ENCODE assay signal across 8 mouse cellular contexts in genomic region chr14:46388636-46389035, GRCm38 (mm10). TPM values are rescaled to one million over a fixed set of nuclear protein-coding genes. Genes with fewer than 3 reads are reported as not detected.
DNase-seq lines count a peak whose midpoint lies in the region; ATAC-seq and TF ChIP-seq lines count a peak whose summit lies in the region.

No protein-coding gene starts in this region.

- ATAC-seq in heart, embryonic 14.5 days (ENCODE audit: insufficient number of reproducible peaks, insufficient read depth, low FRiP score, low read depth) = no peak
- ATAC-seq in inflammation-experienced regulatory T-cells, adult 6 months = no peak

- no peak for TF ChIP-seq POLR2A in testis, adult 2 months (IDR thresholded peaks at IDR 0.05; ENCODE audit: control insufficient read depth, low read depth, low read length)
- TF ChIP-seq POLR2A in thymus, adult 2 months (IDR thresholded peaks at IDR 0.05; ENCODE audit: control insufficient read depth, extremely low read depth, insufficient read depth, low read length, poor library complexity) = no peak

- WGBS in heart, embryonic 14.5 days = under 1% methylated on average over 27 of the region's 27 CpGs
- WGBS in thymus, adult 2 months = 2% methylated on average over 27 of the region's 27 CpGs

- H3K27me3 ChIP-seq in testis, adult 2 months (ENCODE audit: control insufficient read depth, insufficient read depth, low read length) = peaks cover 6% of the 10 kb centered on the region
- peaks cover 37% of the 10 kb centered on the region for H3K27me3 ChIP-seq in heart, embryonic 14.5 days (ENCODE audit: control insufficient read depth, insufficient read depth, low read length)
- peaks cover 4% of the 10 kb centered on the region for H3K27me3 ChIP-seq in thymus, adult 2 months (ENCODE audit: control insufficient read depth, insufficient read depth, low read length)

- H3K36me3 ChIP-seq in testis, adult 2 months (ENCODE audit: control insufficient read depth, insufficient read depth, low read length) = no peaks in the 10 kb centered on the region
- H3K36me3 ChIP-seq in heart, embryonic 14.5 days (ENCODE audit: control insufficient read depth, insufficient read depth, low read length) = 0 out of 2 replicates have a peak, but pooled peaks cover 4% of the 10 kb centered on the region
- no peaks in the 10 kb centered on the region for H3K36me3 ChIP-seq in thymus, adult 2 months (ENCODE audit: control insufficient read depth, insufficient read depth, low read length)

- peak overlapping the region; percentile 92 for H3K4me2 ChIP-seq in heart, embryonic 14.5 days (ENCODE audit: low read length)

- peak; percentile 5; the same call in 1 of the 2 replicates for TF ChIP-seq CTCF in testis, adult 2 months (IDR thresholded peaks at IDR 0.05; ENCODE audit: control insufficient read depth, insufficient read depth, insufficient replicate concordance, low read depth, low read length)
- no peak for TF ChIP-seq CTCF in thymus, adult 2 months (IDR thresholded peaks at IDR 0.05; ENCODE audit: borderline replicate concordance, control insufficient read depth, extremely low read depth, insufficient read depth, low read length, poor library complexity)

- H3K9me3 ChIP-seq in heart, embryonic 14.5 days (ENCODE audit: control insufficient read depth, low read length) = no peaks in the 10 kb centered on the region

- H3K4me1 ChIP-seq in testis, adult 2 months (ENCODE audit: control insufficient read depth, insufficient read depth, low read length) = peaks cover 27% of the 10 kb centered on the region
- H3K4me1 ChIP-seq in heart, embryonic 14.5 days (ENCODE audit: control insufficient read depth in 2 of 2, insufficient read depth in 2 of 2, low read length in 2 of 2) = peaks cover 4 to 18% of the 10 kb centered on the region in 2 experiments; a peak in 3 of 4 replicates
- H3K4me1 ChIP-seq in thymus, adult 2 months (replicated peaks; ENCODE audit: control insufficient read depth, insufficient read depth, low read length) = no peaks in the 10 kb centered on the region

- DNase-seq in testis, postnatal 14 days (ENCODE audit: low spot score) = no peak
- peak; percentile 83 for DNase-seq in kidney, postnatal 10 days
- peak; percentile 69 for DNase-seq in lung, postnatal 25 days (ENCODE audit: low spot score)
- DNase-seq in c-Kit-positive CD71-positive TER-119-positive erythroid progenitor cells, embryonic 14.5 days (ENCODE audit: low spot score) = no peak
- no peak for DNase-seq in thymus, adult 2 months

- peak overlapping the region; percentile 14 for H3K4me3 ChIP-seq in testis, adult 2 months (ENCODE audit: control insufficient read depth, low read depth, low read length)
- H3K4me3 ChIP-seq in heart, embryonic 14.5 days (ENCODE audit: control insufficient read depth in 1 of 2, insufficient read depth in 1 of 2, low read depth in 1 of 2, low read length in 2 of 2) = peak overlapping the region; percentile 68 to 83
- H3K4me3 ChIP-seq in thymus, adult 2 months (ENCODE audit: control insufficient read depth, insufficient read depth, low read length) = no peak overlapping the region

- peak overlapping the region; percentile 76 for H3K9ac ChIP-seq in heart, embryonic 14.5 days (ENCODE audit: low read length)

- H3K27ac ChIP-seq in testis, adult 2 months (ENCODE audit: control insufficient read depth, insufficient read depth, low read depth, low read length) = no peak overlapping the region
- H3K27ac ChIP-seq in heart, embryonic 14.5 days (replicated peaks in 1 of 2; ENCODE audit: control insufficient read depth in 1 of 2, insufficient read depth in 1 of 2, low read depth in 2 of 2, low read length in 2 of 2) = peak overlapping the region; percentile 44 to 85; a peak in 3 of 4 replicates
- H3K27ac ChIP-seq in thymus, adult 2 months (ENCODE audit: control insufficient read depth, insufficient read depth, low read length) = no peak overlapping the region

RNA-seq across cellular contexts. Expression of gene Bmp4, which starts 1.8 kb away (rescaled TPM):
- polyA plus RNA-seq in testis, adult 2 months (2012; rRNA removed) = 5.0 and 5.7 TPM in 2 replicates
- polyA plus RNA-seq in heart, embryonic 14.5 days (2014; fragmentation: Nextera tagmentation; extraction: Ambion mirVana) = 14.9 and 20.4 TPM in 2 replicates
- polyA plus RNA-seq in inflammation-experienced regulatory T-cells, adult 6 months (2017; shearing (Covaris generic)) = not detected
- polyA plus RNA-seq in thymus, adult 2 months (2012; rRNA removed) = 5.0 and 12.2 TPM in 2 replicates

RNA-seq across cellular contexts. Expression of gene Gm15217, which starts 9.4 kb away (rescaled TPM):
- polyA plus RNA-seq in testis, adult 2 months (2012; rRNA removed) = not detected in 2 replicates
- polyA plus RNA-seq in heart, embryonic 14.5 days (2014; fragmentation: Nextera tagmentation; extraction: Ambion mirVana) = not detected in 2 replicates
- polyA plus RNA-seq in inflammation-experienced regulatory T-cells, adult 6 months (2017; shearing (Covaris generic)) = not detected
- not detected in 2 replicates for polyA plus RNA-seq in thymus, adult 2 months (2012; rRNA removed)

Comparison
In these comparisons a context has a peak if more than half of its experiments do, and no peak if none do; other contexts are left out.
1. H3K27ac ChIP-seq: peak in heart, embryonic 14.5 days (2 of 2); none in testis, adult 2 months (single experiment) and thymus, adult 2 months (single experiment).
2. DNase-seq: peak in kidney, postnatal 10 days (single experiment) and lung, postnatal 25 days (single experiment); none in testis, postnatal 14 days (single experiment), c-Kit-positive CD71-positive TER-119-positive erythroid progenitor cells, embryonic 14.5 days (single experiment) and thymus, adult 2 months (single experiment).